Mouse (Mus musculus) stomach, embryonic 15.5 days (tissue): ENCODE measurements around the gene Epb41l2. TPM values are rescaled to one million over a fixed set of nuclear protein-coding genes. Genes with fewer than 3 reads are reported as not detected.

Experiments
- ATAC-seq: fragments of 200-750 bp; cut with Nextera tagmentation; 2 replicates; pipeline ENCODE4 v1.8.0; 2017; ENCODE audit warnings: low read depth, moderate number of reproducible peaks, moderate TSS enrichment; ENCODE audit not compliant: insufficient read depth, low FRiP score
- H3K27ac ChIP-seq: fragments of 300-500 bp; sonication (generic); 2 replicates; pipeline ENCODE4 v1.5.1; 2015; ENCODE audit warnings: mild to moderate bottlenecking, inconsistent platforms
- H3K27me3 ChIP-seq: fragments of 300-500 bp; sonication (generic); replicated peaks from 2 replicates; pipeline ENCODE4 v1.6.1; 2015; ENCODE audit warnings: inconsistent platforms
- H3K36me3 ChIP-seq: fragments of 300-500 bp; sonication (generic); 2 replicates; pipeline ENCODE4 v1.6.1; 2015; ENCODE audit warnings: inconsistent platforms
- H3K4me1 ChIP-seq: fragments of 300-500 bp; sonication (generic); 2 replicates; pipeline ENCODE4 v1.6.1; 2015; ENCODE audit warnings: inconsistent platforms
- H3K4me2 ChIP-seq: fragments of 300-500 bp; sonication (generic); 2 replicates; pipeline ENCODE4 v1.6.1; 2015; ENCODE audit warnings: mild to moderate bottlenecking, inconsistent platforms
- H3K4me3 ChIP-seq: fragments of 300-500 bp; sonication (generic); replicated peaks from 2 replicates; pipeline ENCODE4 v1.5.1; 2015; ENCODE audit warnings: inconsistent platforms
- H3K9ac ChIP-seq: fragments of 300-500 bp; sonication (generic); 2 replicates; pipeline ENCODE4 v1.6.1; 2015; ENCODE audit warnings: inconsistent platforms
- H3K9me3 ChIP-seq: fragments of 300-500 bp; sonication (generic); 2 replicates; pipeline ENCODE4 v1.6.1; 2016; ENCODE audit warnings: inconsistent platforms
- WGBS: fragments of 180-500 bp; shearing (Covaris S2); methylation state at CpG from one replicate; pipeline ENCODE4 v1.1.7; 2015; 5-methylcytosine and 5-hydroxymethylcytosine counted together
- polyA plus RNA-seq: library from polyadenylated mRNA; unstranded; fragments of >200 nt; fragmentation: Nextera tagmentation; extraction: Ambion mirVana; gene quantifications from 2 replicates; pipeline ENCODE4 v1.2.1, GENCODE M21; 2015

Epb41l2 gene
- polyA plus RNA-seq: 50.2 and 56.1 TPM in 2 replicates

DNA sequence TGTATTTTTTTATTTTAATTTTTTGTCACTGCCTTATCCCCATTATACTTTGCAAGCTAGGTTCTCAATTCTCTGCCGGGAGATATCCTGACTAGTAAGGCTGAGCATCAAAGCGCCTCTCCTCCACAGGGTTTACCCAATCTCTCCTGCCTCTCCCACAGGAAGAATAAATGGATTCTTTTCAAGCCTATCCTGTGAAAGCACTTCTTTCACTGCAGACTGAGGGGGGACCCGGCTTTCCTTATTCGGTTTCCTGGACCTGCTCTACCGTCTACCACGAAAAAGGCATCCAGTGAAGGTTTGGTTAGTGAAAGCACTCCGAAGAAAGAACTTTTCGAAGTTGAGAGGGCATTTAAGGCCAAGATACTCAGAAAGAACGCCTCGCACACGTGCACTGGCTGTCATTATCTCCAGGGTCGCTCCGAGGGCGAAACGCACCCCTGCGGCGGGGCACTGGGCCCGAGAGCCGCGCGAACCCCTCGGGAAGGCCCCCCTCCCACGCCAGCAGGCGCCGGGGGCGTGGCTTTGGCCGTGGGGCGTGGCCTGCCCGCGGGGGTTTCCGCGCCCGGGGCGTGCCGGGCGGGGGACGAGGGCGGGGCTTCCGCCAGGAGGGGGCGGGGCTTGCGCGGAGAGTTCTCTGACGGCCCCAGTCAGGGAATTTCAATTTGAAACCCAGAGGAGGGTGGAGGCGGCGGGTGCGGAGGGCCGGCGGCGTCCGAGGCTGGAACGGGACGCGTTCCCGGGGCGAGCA, at the start of gene Epb41l2:
Gene Epb41l2 (plus strand): TSS at position 591 of the 751 bp plus-strand sequence.
- Histone ChIP-seq H3K27ac (peak within 1 kb of the TSS; percentile 84), H3K4me3 (peak within 1 kb of the TSS; percentile 79), H3K4me1 (0 out of 2 replicates have a peak, but pooled peaks cover 10% of the 10 kb centered on the region), H3K36me3 (no peaks in the 10 kb centered on the region), H3K9me3 (no peaks in the 10 kb centered on the region), H3K27me3 (no peaks in the 10 kb centered on the region), H3K9ac (peak within 1 kb of the TSS; percentile 83), H3K4me2 (peak within 1 kb of the TSS; percentile 76)
- WGBS: under 1% methylated on average over 53 of the region's 55 CpGs
- ATAC-seq: peak; percentile 94

DNA sequence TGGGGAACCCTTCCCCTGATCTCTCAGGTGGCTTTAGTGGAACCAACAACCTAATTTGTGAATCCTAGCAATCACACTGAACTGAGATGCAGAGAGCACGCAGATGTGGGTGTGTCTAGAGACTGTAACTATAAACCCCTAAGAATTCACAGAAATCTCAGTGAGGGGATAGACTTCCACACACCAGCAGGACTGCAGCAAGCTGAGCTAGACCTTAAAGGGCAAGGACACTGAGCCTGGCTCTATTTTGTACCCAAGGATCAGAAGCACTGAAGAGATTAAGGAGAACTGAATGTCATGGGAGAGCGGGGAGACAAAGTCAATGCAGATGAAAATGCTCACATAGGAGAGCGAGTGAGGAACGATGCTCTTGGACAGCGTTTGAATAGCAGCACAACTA, 49.6 kb upstream of the Epb41l2 start:
- Histone ChIP-seq H3K4me2 (no peak overlapping the region), H3K9ac (no peak overlapping the region), H3K4me1 (no peaks in the 10 kb centered on the region), H3K9me3 (no peaks in the 10 kb centered on the region), H3K36me3 (no peaks in the 10 kb centered on the region), H3K4me3 (no peak overlapping the region), H3K27ac (no peak overlapping the region), H3K27me3 (no peaks in the 10 kb centered on the region)
- no peak for ATAC-seq
- WGBS: 84% methylated on average over 5 of the region's 5 CpGs

DNA sequence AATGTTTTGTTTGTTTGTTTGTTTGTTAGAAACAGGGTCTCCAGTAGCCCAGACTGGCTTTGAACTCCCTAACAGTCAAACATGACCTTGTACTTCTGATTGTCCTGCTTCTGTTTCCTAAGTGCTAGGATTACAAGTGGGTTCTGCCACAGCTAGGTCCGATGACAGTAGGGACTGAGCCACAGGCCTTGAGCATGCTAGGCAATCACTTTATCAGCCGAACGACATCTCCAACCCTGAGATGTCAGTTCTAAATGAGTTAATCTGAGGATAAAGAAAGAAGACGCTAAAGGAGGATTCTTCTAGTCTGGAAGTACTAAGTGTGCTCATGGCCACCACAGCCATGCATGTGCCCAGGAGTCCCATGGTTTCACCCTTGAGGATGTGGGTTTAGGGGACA, 48.9 kb upstream of the Epb41l2 start:
- no peaks in the 10 kb centered on the region for H3K9me3 ChIP-seq
- H3K36me3 ChIP-seq: no peaks in the 10 kb centered on the region
- no peaks in the 10 kb centered on the region for H3K27me3 ChIP-seq
- no peak overlapping the region for H3K4me3 ChIP-seq
- no peaks in the 10 kb centered on the region for H3K4me1 ChIP-seq
- ATAC-seq: no peak
- H3K27ac ChIP-seq: no peak overlapping the region
- 74% methylated on average over 4 of the region's 4 CpGs for WGBS
- H3K4me2 ChIP-seq: no peak overlapping the region
- H3K9ac ChIP-seq: no peak overlapping the region

DNA sequence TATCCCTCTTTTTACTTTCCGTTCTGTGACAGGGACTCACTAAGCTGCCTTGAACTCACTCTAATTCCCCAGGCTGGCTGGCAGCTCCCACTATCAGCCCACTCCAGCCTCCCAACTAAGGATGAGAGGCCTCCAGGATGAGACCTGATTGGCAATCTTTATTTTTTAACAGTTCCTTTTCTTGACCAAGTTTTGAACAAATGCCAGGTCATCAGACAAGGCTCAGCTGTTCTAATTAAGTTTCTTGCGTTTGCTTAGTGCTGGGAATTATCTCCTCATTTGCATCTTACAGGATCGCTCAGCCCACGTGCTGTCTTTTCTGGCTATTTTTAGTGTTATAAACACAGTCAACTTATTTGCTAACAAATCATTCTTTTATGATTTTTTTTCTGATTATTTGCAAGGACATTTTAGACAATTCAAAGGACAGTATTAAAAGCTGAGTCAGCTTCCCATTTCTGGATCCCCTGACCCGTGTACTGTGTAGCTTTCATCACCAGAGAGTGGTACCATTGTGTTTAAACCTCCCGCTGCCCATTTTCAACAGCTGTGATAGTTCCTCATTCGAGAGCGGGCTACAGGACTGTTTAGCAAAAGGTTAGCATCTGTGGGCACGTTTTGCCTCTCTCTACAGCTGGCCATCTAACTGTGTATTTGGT, 47.9 kb upstream of the Epb41l2 start:
- H3K4me3 ChIP-seq: no peak overlapping the region
- no peaks in the 10 kb centered on the region for H3K36me3 ChIP-seq
- no peak for ATAC-seq
- whole genome bisulfite sequencing: 57% methylated on average over 9 of the region's 9 CpGs
- no peaks in the 10 kb centered on the region for H3K4me1 ChIP-seq
- H3K27me3 ChIP-seq: no peaks in the 10 kb centered on the region
- H3K4me2 ChIP-seq: no peak overlapping the region
- no peak overlapping the region for H3K9ac ChIP-seq
- H3K27ac ChIP-seq: no peak overlapping the region
- H3K9me3 ChIP-seq: no peaks in the 10 kb centered on the region

DNA sequence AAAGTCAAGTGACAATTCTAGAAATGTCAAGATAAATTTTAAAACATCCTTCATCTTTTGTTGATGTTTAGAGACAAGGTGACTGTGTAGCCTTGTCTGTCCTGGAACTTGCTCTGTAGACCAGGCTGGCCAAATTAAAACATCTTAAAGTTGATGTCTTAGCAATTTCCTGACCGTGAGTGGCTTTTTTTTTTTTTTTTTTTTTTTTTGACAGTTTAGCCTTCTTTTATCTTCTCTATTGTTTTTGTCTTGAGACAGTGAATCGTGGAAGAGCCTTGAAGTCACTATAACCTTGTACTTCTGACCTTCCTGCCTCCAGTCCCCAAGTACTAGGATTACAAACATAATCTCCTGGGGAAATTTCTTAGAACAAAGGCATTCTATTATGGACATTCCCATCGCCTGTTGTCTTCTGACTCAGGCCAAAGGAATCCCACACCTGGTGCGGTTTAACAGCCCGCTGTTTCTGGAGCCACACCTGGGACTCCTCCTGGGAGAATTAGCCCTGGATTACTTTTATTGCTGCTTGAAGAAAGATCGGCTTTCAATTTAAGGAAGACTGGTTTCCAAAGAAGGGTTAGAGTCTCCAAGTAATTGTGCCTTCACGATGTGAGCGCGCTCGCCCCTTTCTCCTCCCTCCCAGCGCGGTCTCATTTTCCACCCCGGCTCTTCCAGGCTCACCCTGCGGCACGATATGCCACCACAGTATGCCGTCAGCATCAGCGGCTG, 45.6 kb upstream of the Epb41l2 start:
- Histone ChIP-seq H3K9ac (no peak overlapping the region), H3K9me3 (no peaks in the 10 kb centered on the region), H3K27ac (no peak overlapping the region), H3K36me3 (no peaks in the 10 kb centered on the region), H3K4me1 (no peaks in the 10 kb centered on the region), H3K4me2 (no peak overlapping the region), H3K4me3 (no peak overlapping the region), H3K27me3 (no peaks in the 10 kb centered on the region)
- no peak for ATAC-seq
- WGBS: 22% methylated on average over 17 of the region's 17 CpGs

DNA sequence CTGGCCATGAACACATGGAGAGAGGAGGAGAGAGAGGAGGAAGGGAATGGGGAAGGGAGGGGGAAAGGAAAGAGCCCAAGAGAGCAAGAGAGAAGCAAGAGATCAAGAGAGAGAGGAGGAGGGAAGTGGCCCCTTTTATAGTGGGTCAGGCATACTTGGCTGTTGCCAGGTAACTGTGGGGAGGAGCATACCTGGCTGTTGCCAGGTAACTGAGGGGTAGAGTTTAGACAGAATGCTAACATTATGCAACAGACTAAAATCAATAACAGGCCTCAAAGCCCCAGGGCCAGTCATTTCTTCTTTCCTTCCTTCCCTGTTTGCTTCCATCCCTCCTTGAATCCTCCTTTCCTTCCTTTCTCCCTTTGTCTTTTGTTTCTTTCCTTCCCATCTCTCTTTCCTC, 41.9 kb upstream of the Epb41l2 start:
- H3K4me1 ChIP-seq: no peaks in the 10 kb centered on the region
- no peak overlapping the region for H3K4me3 ChIP-seq
- no peak for ATAC-seq
- H3K9me3 ChIP-seq: no peaks in the 10 kb centered on the region
- no peak overlapping the region for H3K27ac ChIP-seq
- no peak overlapping the region for H3K4me2 ChIP-seq
- no peaks in the 10 kb centered on the region for H3K27me3 ChIP-seq
- no peak overlapping the region for H3K9ac ChIP-seq
- H3K36me3 ChIP-seq: no peaks in the 10 kb centered on the region

DNA sequence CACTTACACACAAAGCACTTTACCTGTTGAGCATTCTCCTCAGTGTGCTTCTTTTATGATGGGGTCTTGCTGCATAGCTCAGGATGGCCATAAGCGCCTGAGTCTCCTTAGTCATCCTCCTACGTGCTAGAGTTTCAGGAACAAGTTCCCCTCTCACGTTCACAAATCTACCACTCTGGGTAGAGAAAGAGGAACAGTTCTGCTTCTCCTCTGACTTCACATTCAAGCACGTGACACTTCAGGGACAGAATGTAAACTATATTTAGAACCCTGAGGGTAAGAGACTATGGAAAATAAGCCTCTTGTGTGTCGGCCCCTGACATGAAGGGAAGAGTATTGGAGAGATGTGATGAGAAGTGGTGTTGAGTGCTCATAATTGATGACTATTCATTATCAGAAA, 41.2 kb upstream of the Epb41l2 start:
- ATAC-seq: no peak
- Histone ChIP-seq H3K4me2 (no peak overlapping the region), H3K4me1 (no peaks in the 10 kb centered on the region), H3K9ac (no peak overlapping the region), H3K27me3 (no peaks in the 10 kb centered on the region), H3K9me3 (no peaks in the 10 kb centered on the region), H3K27ac (no peak overlapping the region), H3K36me3 (no peaks in the 10 kb centered on the region), H3K4me3 (no peak overlapping the region)
- WGBS: 69% methylated on average over 5 of the region's 5 CpGs

DNA sequence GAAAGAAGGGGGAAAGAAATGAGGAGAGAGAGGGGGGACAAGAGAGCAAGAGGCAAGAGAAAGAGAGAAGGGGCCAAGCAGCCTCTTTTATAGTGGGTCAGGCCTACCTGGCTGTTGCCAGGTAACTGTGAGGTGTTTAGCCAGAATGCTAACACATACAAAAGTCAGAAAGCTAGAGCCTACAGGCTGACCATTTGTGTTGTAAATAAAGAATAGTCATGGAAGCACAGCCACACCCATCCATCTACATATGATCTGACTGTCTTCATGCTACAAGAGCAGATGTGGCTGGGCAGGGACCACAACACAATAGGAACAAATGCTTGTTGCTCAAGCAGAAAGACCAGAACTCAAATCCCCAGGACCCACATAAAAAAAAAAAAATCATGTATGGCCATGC, 40.1 kb upstream of the Epb41l2 start:
- H3K9me3 ChIP-seq: no peaks in the 10 kb centered on the region
- H3K36me3 ChIP-seq: no peaks in the 10 kb centered on the region
- no peaks in the 10 kb centered on the region for H3K4me1 ChIP-seq
- no peak for ATAC-seq
- H3K9ac ChIP-seq: no peak overlapping the region
- H3K27me3 ChIP-seq: no peaks in the 10 kb centered on the region
- H3K4me3 ChIP-seq: no peak overlapping the region
- H3K27ac ChIP-seq: no peak overlapping the region
- no peak overlapping the region for H3K4me2 ChIP-seq

DNA sequence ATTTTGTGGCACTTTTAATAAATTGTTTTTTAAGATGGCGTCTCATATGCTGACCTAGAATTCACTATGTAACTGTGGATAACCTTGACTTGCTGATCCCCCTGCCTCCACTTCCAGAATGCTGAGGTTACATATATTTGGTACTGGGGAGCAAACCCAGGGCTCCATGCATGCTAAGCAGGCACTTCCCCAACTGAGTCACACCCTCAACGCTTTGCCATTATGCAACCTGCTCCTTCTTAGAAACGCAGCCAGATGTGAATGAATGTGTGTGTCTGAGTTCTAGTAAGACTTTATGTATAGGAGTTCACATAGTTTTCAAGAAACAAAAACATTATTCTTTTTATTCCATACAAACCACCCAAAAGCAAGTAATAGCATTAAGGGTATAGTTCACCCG, 38.4 kb upstream of the Epb41l2 start:
- no peaks in the 10 kb centered on the region for H3K4me1 ChIP-seq
- no peak overlapping the region for H3K9ac ChIP-seq
- H3K4me3 ChIP-seq: no peak overlapping the region
- no peaks in the 10 kb centered on the region for H3K36me3 ChIP-seq
- H3K4me2 ChIP-seq: no peak overlapping the region
- H3K9me3 ChIP-seq: no peaks in the 10 kb centered on the region
- ATAC-seq: no peak
- H3K27me3 ChIP-seq: no peaks in the 10 kb centered on the region
- WGBS: 79% methylated on average over 4 of the region's 4 CpGs
- H3K27ac ChIP-seq: no peak overlapping the region

DNA sequence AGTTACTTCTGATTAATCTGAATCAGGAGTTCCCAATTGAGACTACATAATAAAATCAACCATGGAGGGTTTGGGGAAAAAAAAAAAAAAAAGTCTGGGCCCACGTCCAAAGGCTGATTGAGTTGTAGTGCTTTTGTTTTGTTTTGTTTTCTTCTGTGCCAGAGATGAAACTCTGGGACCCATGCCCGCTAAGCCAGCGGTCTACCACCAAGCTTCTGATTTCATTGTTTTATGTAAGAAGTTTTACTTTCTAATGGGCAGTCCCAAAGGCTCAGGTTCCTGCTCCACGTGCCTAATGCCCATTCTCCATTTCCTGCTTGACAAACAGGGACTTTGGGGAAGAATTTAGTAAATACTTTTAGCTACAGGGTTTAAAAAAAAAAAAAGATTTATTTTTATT, 33.9 kb upstream of the Epb41l2 start:
- Histone ChIP-seq H3K4me2 (no peak overlapping the region), H3K9me3 (no peaks in the 10 kb centered on the region), H3K36me3 (no peaks in the 10 kb centered on the region), H3K9ac (no peak overlapping the region), H3K4me3 (no peak overlapping the region), H3K27ac (no peak overlapping the region), H3K4me1 (no peaks in the 10 kb centered on the region), H3K27me3 (no peaks in the 10 kb centered on the region)
- WGBS: 68% methylated on average over 4 of the region's 4 CpGs
- ATAC-seq: no peak

DNA sequence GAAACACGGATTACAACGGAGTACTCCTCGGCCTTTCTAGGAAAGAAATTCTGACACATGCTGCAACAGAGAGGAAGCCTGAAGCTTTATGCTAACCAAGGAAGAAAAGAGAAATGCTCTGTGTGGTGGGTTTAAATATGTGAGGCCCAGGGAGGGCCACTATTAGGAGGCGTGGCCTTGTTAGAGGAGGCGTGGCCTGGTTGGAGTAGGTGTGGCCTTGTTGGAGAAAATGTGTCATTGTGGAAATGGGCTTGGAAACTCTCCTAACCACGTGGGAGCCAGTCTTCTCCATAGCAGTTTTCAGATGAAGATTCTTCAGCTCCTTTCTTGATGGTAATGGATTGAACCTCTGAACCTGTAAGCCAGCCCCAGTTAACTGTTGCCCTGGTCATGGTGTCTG, 32.1 kb upstream of the Epb41l2 start:
- Histone ChIP-seq H3K4me1 (no peaks in the 10 kb centered on the region), H3K4me3 (no peak overlapping the region), H3K36me3 (no peaks in the 10 kb centered on the region), H3K4me2 (no peak overlapping the region), H3K9me3 (no peaks in the 10 kb centered on the region), H3K27ac (no peak overlapping the region), H3K9ac (no peak overlapping the region), H3K27me3 (no peaks in the 10 kb centered on the region)
- 77% methylated on average over 6 of the region's 6 CpGs for WGBS
- ATAC-seq: no peak

DNA sequence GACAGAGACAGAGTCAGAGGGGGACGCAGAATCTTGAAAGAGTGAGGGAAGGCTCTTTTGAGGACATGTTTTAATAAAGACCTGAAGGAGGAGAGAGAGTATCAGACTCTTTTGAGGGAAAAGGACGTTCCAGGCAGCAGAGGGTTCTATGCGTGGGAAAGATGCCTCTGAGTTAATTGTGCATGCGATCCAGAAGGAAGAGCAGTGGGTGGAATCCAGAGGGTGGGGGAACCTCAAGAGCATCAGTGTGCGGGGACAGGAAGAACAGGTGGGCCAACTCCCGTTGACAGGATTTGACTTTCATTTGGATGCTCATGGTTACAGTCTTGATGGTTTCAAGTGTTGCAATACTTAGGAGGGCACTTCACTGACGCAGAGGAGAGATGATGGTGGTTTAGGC, 29.5 kb upstream of the Epb41l2 start:
- Histone ChIP-seq H3K4me3 (no peak overlapping the region), H3K9ac (no peak overlapping the region), H3K9me3 (no peaks in the 10 kb centered on the region), H3K4me1 (no peaks in the 10 kb centered on the region), H3K4me2 (no peak overlapping the region), H3K36me3 (no peaks in the 10 kb centered on the region), H3K27ac (no peak overlapping the region), H3K27me3 (no peaks in the 10 kb centered on the region)
- no peak for ATAC-seq
- WGBS: 80% methylated on average over 7 of the region's 7 CpGs
